Mouse (Mus musculus) ES-Bruce4 (cell line): Measurements from ENCODE around the gene Thsd7b.

Experiments
- CTCF ChIP-seq: IDR thresholded peaks from one replicate; pipeline ENCODE4 v1.8.1; 2011; ENCODE audit warnings: low read depth, low read length
- EP300 ChIP-seq: IDR thresholded peaks from 2 replicates; pipeline ENCODE4 v1.6.1; 2011; ENCODE audit warnings: low read depth, low read length; ENCODE audit not compliant: insufficient read depth
- POLR2A ChIP-seq: IDR thresholded peaks from one replicate; pipeline ENCODE4 v1.8.1; 2011; ENCODE audit warnings: low read length; ENCODE audit not compliant: insufficient read depth

DNA sequence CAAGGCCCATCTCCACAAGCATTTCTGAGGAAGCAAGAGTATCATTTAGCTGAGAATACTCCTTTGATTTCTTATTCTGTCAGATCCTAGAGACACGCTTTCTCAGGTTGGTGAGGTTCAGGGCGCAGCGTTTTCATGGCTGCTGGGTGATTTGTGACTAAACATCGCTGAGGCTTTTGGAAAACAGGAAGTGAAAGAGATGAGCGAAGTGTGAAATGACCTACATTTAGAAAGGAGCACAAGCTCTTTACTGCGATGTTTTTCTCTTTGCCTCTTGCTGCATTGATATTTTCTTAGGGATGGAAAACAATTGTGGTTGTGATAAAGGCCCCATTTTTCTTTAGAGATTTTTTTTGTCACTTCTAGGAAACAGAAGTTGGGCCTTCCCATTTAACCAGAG, 351.4 kb downstream of the Thsd7b start:
- TF ChIP-seq POLR2A (no peak), EP300 (no peak), CTCF (no peak)
